Mouse (Mus musculus) heart, postnatal 0 days (tissue): ENCODE data around the gene Tor3a.
A peak's percentile ranks its signal among the peaks of the same experiment; 100 is the strongest.

Source experiments
- CTCF ChIP-seq: IDR thresholded peaks from 2 replicates; pipeline ENCODE4 v1.5.1; 2016; ENCODE audit warnings: antibody characterized with exemption, control low read depth, low read depth
- EP300 ChIP-seq: IDR thresholded peaks from 2 replicates; pipeline ENCODE4 v1.6.1; 2016; ENCODE audit warnings: antibody characterized with exemption, low read depth

- peak; percentile 68 for TF ChIP-seq CTCF
- TF ChIP-seq EP300, result no peak
Measured at GRCm38 (mm10) chr1:156633095-156633494, 41.1 kb downstream of the Tor3a start.
